Mouse (Mus musculus) erythroblast, embryonic 14.5 days (primary cell): ENCODE measurements around the gene Ldlrad3. TPM values are rescaled to one million over a fixed set of nuclear protein-coding genes. Genes with fewer than 3 reads are reported as not detected.

Experiments used
- H3K27me3 ChIP-seq: 2 replicates; pipeline ENCODE4 v1.6.1; 2012; ENCODE audit warnings: inconsistent platforms; ENCODE audit not compliant: control insufficient read depth
- H3K36me3 ChIP-seq: 2 replicates; pipeline ENCODE4 v1.6.1; 2012; ENCODE audit warnings: mild to moderate bottlenecking, inconsistent platforms; ENCODE audit not compliant: control insufficient read depth
- H3K4me1 ChIP-seq: 2 replicates; pipeline ENCODE4 v1.6.1; 2012; ENCODE audit warnings: inconsistent platforms; ENCODE audit not compliant: control insufficient read depth
- H3K4me3 ChIP-seq: replicated peaks from 2 replicates; pipeline ENCODE3; 2012; ENCODE audit warnings: moderate library complexity, mild to moderate bottlenecking, inconsistent platforms
- H3K9me3 ChIP-seq: 2 replicates; pipeline ENCODE4 v1.6.1; 2012; ENCODE audit warnings: low read length, inconsistent platforms, mixed read lengths; ENCODE audit not compliant: control insufficient read depth
- GATA1 ChIP-seq: IDR thresholded peaks from 2 replicates; pipeline ENCODE4 v1.6.1; 2012; ENCODE audit warnings: low read length, inconsistent platforms, mixed read lengths
- TAL1 ChIP-seq: IDR thresholded peaks from 3 replicates; pipeline ENCODE4 v1.6.1; 2012; ENCODE audit warnings: low read length, inconsistent platforms, mixed read lengths
- polyA plus RNA-seq: library from polyadenylated mRNA; stranded (reverse); fragments of >175 nt; gene quantifications from 2 replicates; pipeline ENCODE4 v1.2.3, GENCODE M21; 2012

Ldlrad3 gene
- polyA plus RNA-seq, 1 experiment, result not detected

GRCm38 (mm10) chr2:101932169-101932936, 253.8 kb downstream of the Ldlrad3 start:
- Histone ChIP-seq H3K36me3 (no peaks in the 10 kb centered on the region), H3K4me1 (no peaks in the 10 kb centered on the region), H3K9me3 (no peaks in the 10 kb centered on the region), H3K4me3 (no peak overlapping the region), H3K27me3 (no peaks in the 10 kb centered on the region)
- TF ChIP-seq TAL1 (no peak), GATA1 (no peak)

GRCm38 (mm10) chr2:101925591-101926188, 260.5 kb downstream of the Ldlrad3 start:
- no peaks in the 10 kb centered on the region for H3K27me3 ChIP-seq
- no peaks in the 10 kb centered on the region for H3K36me3 ChIP-seq
- no peaks in the 10 kb centered on the region for H3K4me1 ChIP-seq
- no peaks in the 10 kb centered on the region for H3K9me3 ChIP-seq
- H3K4me3 ChIP-seq, result no peak overlapping the region
- TF ChIP-seq TAL1 (no peak), GATA1 (no peak)

GRCm38 (mm10) chr2:101925183-101925582, 261.0 kb downstream of the Ldlrad3 start:
- Histone ChIP-seq H3K4me3 (no peak overlapping the region), H3K9me3 (no peaks in the 10 kb centered on the region), H3K27me3 (no peaks in the 10 kb centered on the region), H3K4me1 (no peaks in the 10 kb centered on the region), H3K36me3 (no peaks in the 10 kb centered on the region)
- TF ChIP-seq TAL1, result no peak
- no peak for TF ChIP-seq GATA1

DNA sequence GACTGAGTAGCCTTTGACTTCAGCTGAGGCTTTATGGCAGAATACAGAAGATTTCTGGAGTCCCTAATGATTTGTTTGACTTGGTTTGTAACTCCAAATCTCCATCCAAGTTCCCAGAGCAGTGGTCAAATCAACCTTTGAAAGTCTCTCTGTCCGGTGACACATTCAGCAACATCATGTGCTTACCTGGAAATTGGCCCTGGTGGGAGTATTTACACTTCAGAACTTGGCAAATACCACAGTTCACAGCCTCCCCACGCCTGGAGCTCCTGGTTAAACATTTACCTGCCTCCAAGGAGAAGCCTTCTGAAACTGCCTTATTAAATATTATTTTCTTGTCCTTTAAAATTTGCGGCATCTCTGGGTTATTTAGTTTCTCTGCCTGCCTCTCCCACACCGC, 263.0 kb downstream of the Ldlrad3 start:
- TF ChIP-seq TAL1, result no peak
- TF ChIP-seq GATA1, result no peak
- Histone ChIP-seq H3K36me3 (no peaks in the 10 kb centered on the region), H3K4me1 (no peaks in the 10 kb centered on the region), H3K27me3 (no peaks in the 10 kb centered on the region), H3K9me3 (no peaks in the 10 kb centered on the region), H3K4me3 (no peak overlapping the region)

DNA sequence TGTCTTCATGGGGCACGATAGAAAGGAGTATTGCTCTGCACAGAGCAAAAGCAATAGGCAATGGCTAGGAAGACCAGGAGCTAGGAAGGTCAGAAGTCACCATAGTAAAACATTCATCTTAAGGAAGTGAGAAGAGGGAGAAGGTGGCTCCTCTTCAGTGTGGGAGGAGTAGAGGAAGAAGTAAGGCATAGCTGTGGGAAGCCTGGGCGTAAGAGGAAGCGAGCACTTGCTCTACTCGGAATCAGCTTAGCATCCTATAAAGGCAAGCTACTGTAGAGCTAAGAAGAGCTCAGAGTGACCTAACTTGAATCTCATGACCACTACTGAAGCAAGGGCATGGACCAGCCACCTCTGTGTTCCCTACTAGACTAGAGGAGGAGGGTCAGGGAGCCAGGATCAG, 263.9 kb downstream of the Ldlrad3 start:
- Histone ChIP-seq H3K36me3 (no peaks in the 10 kb centered on the region), H3K27me3 (no peaks in the 10 kb centered on the region), H3K4me3 (no peak overlapping the region), H3K4me1 (no peaks in the 10 kb centered on the region), H3K9me3 (no peaks in the 10 kb centered on the region)
- TF ChIP-seq GATA1 (no peak), TAL1 (no peak)

DNA sequence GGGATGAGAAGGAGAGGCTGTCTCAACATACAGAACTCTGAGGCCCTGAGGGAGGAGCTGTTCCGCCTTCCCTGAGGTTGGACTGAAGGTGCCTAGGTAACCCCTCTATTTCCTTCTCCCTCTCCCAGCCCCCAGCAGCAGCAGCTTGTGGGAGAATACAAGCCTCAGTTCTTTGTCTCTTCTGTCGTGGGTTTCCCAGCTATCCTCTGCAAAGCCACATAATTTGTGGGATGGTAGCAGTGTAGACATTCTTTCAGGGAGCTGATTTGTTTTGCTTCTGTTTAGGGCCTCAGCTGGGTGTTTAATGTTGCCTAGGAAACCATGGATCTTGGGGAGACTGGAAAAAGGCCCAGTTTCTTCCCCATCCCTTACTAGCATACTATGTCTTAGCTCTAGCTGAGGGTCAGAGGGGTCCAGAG, 266.0 kb downstream of the Ldlrad3 start:
- Histone ChIP-seq H3K27me3 (no peaks in the 10 kb centered on the region), H3K4me1 (no peaks in the 10 kb centered on the region), H3K4me3 (no peak overlapping the region), H3K36me3 (no peaks in the 10 kb centered on the region), H3K9me3 (no peaks in the 10 kb centered on the region)
- no peak for TF ChIP-seq TAL1
- no peak for TF ChIP-seq GATA1

- no peak for TF ChIP-seq TAL1
- TF ChIP-seq GATA1, result no peak
- Histone ChIP-seq H3K27me3 (no peaks in the 10 kb centered on the region), H3K9me3 (no peaks in the 10 kb centered on the region), H3K4me3 (no peak overlapping the region), H3K4me1 (no peaks in the 10 kb centered on the region), H3K36me3 (no peaks in the 10 kb centered on the region)
Observed at GRCm38 (mm10) chr2:101918518-101918917, 267.7 kb downstream of the Ldlrad3 start.

DNA sequence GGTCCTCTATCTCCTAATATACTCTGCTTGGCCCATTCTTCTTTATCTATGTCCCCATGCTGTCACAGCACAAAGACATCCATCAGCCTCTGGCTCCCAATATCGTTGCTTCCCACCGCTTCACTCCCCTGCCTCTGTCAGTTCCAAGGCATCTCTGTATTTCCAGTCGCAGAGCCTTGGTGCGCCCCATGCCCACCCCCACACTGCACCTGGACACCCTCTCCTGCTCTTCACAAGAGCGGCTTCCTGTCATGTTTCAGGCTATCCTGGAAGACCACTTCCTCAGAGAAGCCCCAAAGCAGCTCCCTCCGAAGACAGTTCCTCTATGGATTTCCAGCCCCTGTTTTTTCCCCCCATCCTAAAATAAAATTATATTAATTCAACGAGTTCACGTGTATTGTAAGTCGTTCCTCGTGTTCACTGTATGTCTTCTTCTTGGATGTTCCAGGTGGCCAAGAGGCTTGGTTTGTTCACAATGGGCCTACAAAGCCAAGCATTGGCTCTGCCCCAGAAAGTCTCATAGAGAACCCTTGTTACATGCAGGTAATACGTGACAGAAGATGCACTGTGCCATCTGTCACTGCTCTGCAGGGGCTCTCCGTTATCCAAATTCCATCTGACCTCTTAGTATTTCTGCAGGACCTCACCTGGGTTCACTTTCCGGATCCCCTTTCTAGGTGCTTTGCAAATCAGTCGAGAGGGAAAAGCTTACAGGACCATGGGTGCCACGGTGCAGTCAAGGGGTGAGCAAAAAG, 276.7 kb downstream of the Ldlrad3 start:
- Histone ChIP-seq H3K36me3 (no peaks in the 10 kb centered on the region), H3K4me1 (no peaks in the 10 kb centered on the region; the same call in 1 of the 2 replicates), H3K9me3 (0 out of 2 replicates have a peak, but pooled peaks cover 4% of the 10 kb centered on the region), H3K27me3 (no peaks in the 10 kb centered on the region), H3K4me3 (no peak overlapping the region)
- no peak for TF ChIP-seq TAL1
- no peak for TF ChIP-seq GATA1

GRCm38 (mm10) chr2:101908773-101909172, 277.4 kb downstream of the Ldlrad3 start:
- 0 out of 2 replicates have a peak, but pooled peaks cover 4% of the 10 kb centered on the region for H3K9me3 ChIP-seq
- TF ChIP-seq GATA1, result no peak

More at GRCm38 (mm10) chr2:101908773-101909172, 277.4 kb downstream of the Ldlrad3 start:
- H3K4me1 ChIP-seq, result no peaks in the 10 kb centered on the region; the same call in 1 of the 2 replicates
- H3K4me3 ChIP-seq, result no peak overlapping the region
- no peaks in the 10 kb centered on the region for H3K27me3 ChIP-seq
- no peaks in the 10 kb centered on the region for H3K36me3 ChIP-seq
